In genomic region chr4:141664011-141664745, GRCm38 (mm10) we compare ENCODE assay signal across 7 mouse cellular contexts. TPM values are rescaled to one million over a fixed set of nuclear protein-coding genes. Genes with fewer than 3 reads are reported as not detected.
DNase-seq lines count a peak whose midpoint lies in the region; ATAC-seq and TF ChIP-seq lines count a peak whose summit lies in the region.

No protein-coding gene starts in this region.

- under 1% methylated on average over 44 of the region's 60 CpGs for WGBS in intestine, embryonic 15.5 days
- WGBS in limb, embryonic 12.5 days, result under 1% methylated on average over 58 of the region's 60 CpGs
- under 1% methylated on average over 60 of the region's 60 CpGs for WGBS in midbrain, embryonic 13.5 days

- peak overlapping the region; percentile 50 for H3K4me3 ChIP-seq in cortical plate, adult 2 months (ENCODE audit: insufficient read depth, low read length)
- H3K4me3 ChIP-seq in intestine, embryonic 15.5 days (replicated peaks), result peak overlapping the region; percentile 81
- H3K4me3 ChIP-seq in limb, embryonic 12.5 days (replicated peaks), result peak overlapping the region; percentile 83
- H3K4me3 ChIP-seq in midbrain, embryonic 13.5 days (replicated peaks), result peak overlapping the region; percentile 87

- peak overlapping the region; percentile 11; the same call in 1 of the 2 replicates for H3K27ac ChIP-seq in cortical plate, adult 2 months (ENCODE audit: insufficient read depth, low read length)
- peak overlapping the region; percentile 51; the same call in 1 of the 2 replicates for H3K27ac ChIP-seq in intestine, embryonic 15.5 days
- H3K27ac ChIP-seq in limb, embryonic 12.5 days, result peak overlapping the region; percentile 58; the same call in 1 of the 2 replicates
- peak overlapping the region; percentile 74 for H3K27ac ChIP-seq in midbrain, embryonic 13.5 days

- peaks cover 4% of the 10 kb centered on the region; the same call in 1 of the 2 replicates for H3K4me1 ChIP-seq in cortical plate, adult 2 months (ENCODE audit: control insufficient read depth, insufficient read depth, low read length)
- peaks cover 13% of the 10 kb centered on the region for H3K4me1 ChIP-seq in intestine, embryonic 15.5 days (replicated peaks)
- peaks cover 16% of the 10 kb centered on the region for H3K4me1 ChIP-seq in limb, embryonic 12.5 days (replicated peaks)
- peaks cover 24% of the 10 kb centered on the region for H3K4me1 ChIP-seq in midbrain, embryonic 13.5 days (replicated peaks)

- intact Hi-C loops in gastrocnemius, postnatal 36 days (cut with DNase I), result no loop called here

- TF ChIP-seq CTCF in cortical plate, adult 2 months (IDR thresholded peaks at IDR 0.05; ENCODE audit: extremely low read depth, insufficient read depth, low read length), result no peak

- TF ChIP-seq POLR2A in cortical plate, adult 2 months (IDR thresholded peaks at IDR 0.05; ENCODE audit: extremely low read depth, insufficient read depth, low read length), result peak; percentile 44; the same call in 1 of the 2 replicates

- peaks cover 12% of the 10 kb centered on the region; the same call in 1 of the 2 replicates for H3K36me3 ChIP-seq in intestine, embryonic 15.5 days
- peaks cover 29% of the 10 kb centered on the region for H3K36me3 ChIP-seq in limb, embryonic 12.5 days
- H3K36me3 ChIP-seq in midbrain, embryonic 13.5 days, result peaks cover 15% of the 10 kb centered on the region

- H3K27me3 ChIP-seq in intestine, embryonic 15.5 days (replicated peaks), result no peaks in the 10 kb centered on the region
- no peaks in the 10 kb centered on the region for H3K27me3 ChIP-seq in limb, embryonic 12.5 days
- H3K27me3 ChIP-seq in midbrain, embryonic 13.5 days, result no peaks in the 10 kb centered on the region

- no peaks in the 10 kb centered on the region for H3K9me3 ChIP-seq in intestine, embryonic 15.5 days
- no peaks in the 10 kb centered on the region for H3K9me3 ChIP-seq in limb, embryonic 12.5 days
- H3K9me3 ChIP-seq in midbrain, embryonic 13.5 days, result no peaks in the 10 kb centered on the region

- peak overlapping the region; percentile 90 for H3K4me2 ChIP-seq in intestine, embryonic 15.5 days (replicated peaks)
- peak overlapping the region; percentile 94 for H3K4me2 ChIP-seq in limb, embryonic 12.5 days
- peak overlapping the region; percentile 92 for H3K4me2 ChIP-seq in midbrain, embryonic 13.5 days (replicated peaks)

- peak overlapping the region; percentile 92 for H3K9ac ChIP-seq in intestine, embryonic 15.5 days
- peak overlapping the region; percentile 91 for H3K9ac ChIP-seq in limb, embryonic 12.5 days (replicated peaks)
- H3K9ac ChIP-seq in midbrain, embryonic 13.5 days (replicated peaks), result peak overlapping the region; percentile 94

- peak; percentile 90 for DNase-seq in adrenal gland, postnatal 10 days
- peak; percentile 71 for DNase-seq in gastrocnemius, postnatal 36 days
- peak; percentile 54 to 74 for DNase-seq in spleen, adult 18-20 months

- ATAC-seq in intestine, embryonic 15.5 days, result peak; percentile 94
- ATAC-seq in limb, embryonic 12.5 days (ENCODE audit: insufficient number of reproducible peaks, insufficient read depth, low FRiP score, low TSS enrichment, low read depth), result peak; percentile 67; the same call in 1 of the 2 replicates
- ATAC-seq in midbrain, embryonic 13.5 days, result peak; percentile 84

RNA-seq across cellular contexts. Expression of gene Plekhm2, which starts 0.5 kb away (rescaled TPM):
- total RNA-seq in adrenal gland, postnatal 10 days (2021), result 10 to 100 TPM; 37.6 to 42.2 TPM
- 134 and 138 TPM in 2 replicates for polyA plus RNA-seq in cortical plate, adult 2 months (2012; rRNA removed)
- 10 to 100 TPM; 23.6 to 30.5 TPM for total RNA-seq in gastrocnemius, postnatal 36 days (2021)
- 3.9 and 4.5 TPM in 2 replicates for polyA plus RNA-seq in intestine, embryonic 15.5 days (2015; fragmentation: Nextera tagmentation; extraction: Ambion mirVana)
- polyA plus RNA-seq in limb, embryonic 12.5 days (2016; fragmentation: Nextera tagmentation; extraction: Ambion mirVana), result 7.4 and 8.3 TPM in 2 replicates
- polyA plus RNA-seq in midbrain, embryonic 13.5 days (2015; fragmentation: Nextera tagmentation; extraction: Ambion mirVana), result 7.5 and 8.3 TPM in 2 replicates

RNA-seq across cellular contexts. Expression of gene Rsc1a1, which starts 21.2 kb away (rescaled TPM):
- 1 to 10 TPM; 2.8 to 3.5 TPM for total RNA-seq in adrenal gland, postnatal 10 days (2021)
- 7.1 and 7.8 TPM in 2 replicates for polyA plus RNA-seq in cortical plate, adult 2 months (2012; rRNA removed)
- 1 to 10 TPM; 5.2 to 9.3 TPM for total RNA-seq in gastrocnemius, postnatal 36 days (2021)
- polyA plus RNA-seq in intestine, embryonic 15.5 days (2015; fragmentation: Nextera tagmentation; extraction: Ambion mirVana), result not detected in 2 replicates
- polyA plus RNA-seq in limb, embryonic 12.5 days (2016; fragmentation: Nextera tagmentation; extraction: Ambion mirVana), result 1.8 TPM in 1 of 2 replicates, not detected in the other
- 0.48 TPM in 1 of 2 replicates, not detected in the other for polyA plus RNA-seq in midbrain, embryonic 13.5 days (2015; fragmentation: Nextera tagmentation; extraction: Ambion mirVana)

RNA-seq across cellular contexts. Expression of gene Slc25a34, which starts 40.6 kb away (rescaled TPM):
- total RNA-seq in adrenal gland, postnatal 10 days (2021), result 10 to 100 TPM; 36.1 to 39.2 TPM
- 6.5 and 6.7 TPM in 2 replicates for polyA plus RNA-seq in cortical plate, adult 2 months (2012; rRNA removed)
- total RNA-seq in gastrocnemius, postnatal 36 days (2021), result 10 to 100 TPM; 10.3 to 26.0 TPM
- polyA plus RNA-seq in intestine, embryonic 15.5 days (2015; fragmentation: Nextera tagmentation; extraction: Ambion mirVana), result 3.3 and 4.3 TPM in 2 replicates
- not detected in 2 replicates for polyA plus RNA-seq in limb, embryonic 12.5 days (2016; fragmentation: Nextera tagmentation; extraction: Ambion mirVana)
- 0.17 and 0.19 TPM in 2 replicates for polyA plus RNA-seq in midbrain, embryonic 13.5 days (2015; fragmentation: Nextera tagmentation; extraction: Ambion mirVana)

RNA-seq across cellular contexts. Expression of gene Tmem82, which starts 45.7 kb away (rescaled TPM):
- 1 to 10 TPM; 7.9 to 9.5 TPM for total RNA-seq in adrenal gland, postnatal 10 days (2021)
- 0.40 and 0.68 TPM in 2 replicates for polyA plus RNA-seq in cortical plate, adult 2 months (2012; rRNA removed)
- 1 to 10 TPM in 1 of 2 experiments, under 1 TPM in 1; 0.62 to 1.4 TPM for total RNA-seq in gastrocnemius, postnatal 36 days (2021)
- 18.5 and 21.0 TPM in 2 replicates for polyA plus RNA-seq in intestine, embryonic 15.5 days (2015; fragmentation: Nextera tagmentation; extraction: Ambion mirVana)
- 0.80 and 0.87 TPM in 2 replicates for polyA plus RNA-seq in limb, embryonic 12.5 days (2016; fragmentation: Nextera tagmentation; extraction: Ambion mirVana)
- polyA plus RNA-seq in midbrain, embryonic 13.5 days (2015; fragmentation: Nextera tagmentation; extraction: Ambion mirVana), result 0.10 and 0.27 TPM in 2 replicates

RNA-seq across cellular contexts. Expression of gene Fblim1, which starts 58.3 kb away (rescaled TPM):
- 10 to 100 TPM; 14.8 to 21.6 TPM for total RNA-seq in adrenal gland, postnatal 10 days (2021)
- polyA plus RNA-seq in cortical plate, adult 2 months (2012; rRNA removed), result 1.0 and 1.3 TPM in 2 replicates
- total RNA-seq in gastrocnemius, postnatal 36 days (2021), result under 1 TPM; 0.64 to 0.84 TPM
- polyA plus RNA-seq in intestine, embryonic 15.5 days (2015; fragmentation: Nextera tagmentation; extraction: Ambion mirVana), result 63.9 and 68.9 TPM in 2 replicates
- 65.4 and 78.9 TPM in 2 replicates for polyA plus RNA-seq in limb, embryonic 12.5 days (2016; fragmentation: Nextera tagmentation; extraction: Ambion mirVana)
- 24.0 and 24.7 TPM in 2 replicates for polyA plus RNA-seq in midbrain, embryonic 13.5 days (2015; fragmentation: Nextera tagmentation; extraction: Ambion mirVana)

Comparison
In these comparisons a context has a peak if more than half of its experiments do, and no peak if none do; other contexts are left out.
1. Peak in every context shown above with its lines: DNase-seq, ATAC-seq, H3K4me3 ChIP-seq and H3K27ac ChIP-seq.
2. H3K27ac ChIP-seq: peak in every context shown above with its lines; median percentile 74 in midbrain, embryonic 13.5 days; 58 in limb, embryonic 12.5 days; 51 in intestine, embryonic 15.5 days; 11 in cortical plate, adult 2 months.
3. RNA of gene Plekhm2, which starts 0.5 kb away (polyA plus RNA-seq): 134 to 138 TPM in cortical plate, adult 2 months; 7.5 to 8.3 TPM in midbrain, embryonic 13.5 days, 7.4 to 8.3 TPM in limb, embryonic 12.5 days and 3.9 to 4.5 TPM in intestine, embryonic 15.5 days; every median in the first group is over 10 times any median in the second.